Mouse (Mus musculus): ENCODE data around the gene Cdc25a. TPM values are rescaled to one million over a fixed set of nuclear protein-coding genes. Genes with fewer than 3 reads are reported as not detected.

The Cdc25a gene
- total RNA-seq, 2 experiments from 2014 or later = 5.6 to 6.6 TPM

DNA sequence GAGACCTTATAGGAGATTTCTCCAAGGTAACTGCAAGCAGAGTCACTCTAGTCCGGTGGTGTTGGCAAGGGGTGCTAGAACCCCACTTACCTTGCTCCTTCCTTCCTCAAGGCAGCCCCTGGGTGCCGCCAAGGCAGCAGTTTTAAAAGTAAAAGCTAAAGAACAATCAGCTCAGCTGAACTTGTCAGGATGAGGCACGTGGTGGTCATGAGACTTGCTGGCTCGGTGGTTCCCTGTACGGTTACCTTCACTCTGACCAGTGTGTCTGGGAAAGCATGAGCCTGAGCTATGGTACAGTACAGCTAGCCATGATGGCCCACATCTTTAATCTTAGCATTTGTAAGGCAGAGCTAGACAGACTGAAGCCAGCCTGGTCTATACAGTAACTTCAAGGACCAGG is 11.9 kb downstream of the Cdc25a start:
- intact Hi-C loops (cut with DNase I) = no loop called here
- DNase-seq (ENCODE audit: extremely low spot score in 1 of 2, low spot score in 2 of 2) = no peak

DNA sequence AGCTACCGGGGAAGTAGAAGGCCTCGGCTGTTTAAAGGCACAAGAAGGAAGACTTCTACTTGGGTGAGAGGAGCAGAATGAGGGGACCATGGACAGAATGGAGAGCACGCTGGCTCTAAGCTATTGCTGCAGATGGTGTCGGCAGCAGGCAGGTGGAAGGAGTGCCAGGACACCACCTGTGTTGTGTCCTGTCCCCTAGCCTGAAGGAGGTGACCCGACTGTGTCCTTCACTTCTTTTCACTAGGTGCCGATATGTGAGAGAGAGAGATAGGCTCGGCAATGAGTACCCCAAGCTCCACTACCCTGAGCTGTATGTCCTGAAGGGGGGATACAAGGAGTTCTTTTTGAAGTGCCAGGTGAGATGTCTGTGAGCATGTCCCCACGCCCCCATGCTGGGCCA is 16.1 kb downstream of the Cdc25a start:
- DNase-seq (ENCODE audit: extremely low spot score in 1 of 2, low spot score in 2 of 2) = no peak
- intact Hi-C loops (cut with DNase I) = loop anchor here (5.0 kb wide), 3 partner anchors 41 to 181 kb away; partner anchors contain the start of gene Map4

DNA sequence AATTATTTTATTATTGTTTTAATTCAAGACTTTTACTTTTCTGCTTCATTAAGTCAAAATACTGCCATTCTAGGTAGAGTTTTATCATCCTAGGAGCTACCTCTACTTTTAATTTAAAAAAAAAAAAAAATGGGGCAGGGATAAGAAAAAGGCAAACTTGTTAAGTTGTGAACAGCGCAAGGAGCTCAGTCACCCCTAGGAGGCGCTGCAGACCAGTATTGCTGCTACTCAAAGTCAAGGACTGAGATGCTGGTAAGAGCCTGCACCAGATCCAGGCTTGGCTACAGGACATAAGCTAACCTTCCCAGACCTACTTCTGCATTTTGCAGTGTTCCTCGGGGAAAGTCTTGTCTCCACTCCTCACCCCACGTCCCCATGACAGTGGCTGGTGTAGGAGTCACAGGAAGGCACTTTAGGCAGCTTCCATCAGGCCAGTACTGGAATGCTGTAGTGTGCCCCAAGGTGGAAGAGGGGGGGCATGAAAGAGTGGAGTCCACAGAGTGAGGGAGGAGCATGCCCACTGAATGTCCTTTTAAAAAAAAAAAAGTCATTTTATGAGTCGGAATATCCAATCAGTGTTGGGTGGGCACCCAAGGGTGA is 17.4 kb downstream of the Cdc25a start:
- peak; percentile 61 to 85 for DNase-seq (ENCODE audit: extremely low spot score in 1 of 2, low spot score in 2 of 2)
- intact Hi-C loops (cut with DNase I) = loop anchor here (5.0 kb wide), 3 partner anchors 40 to 180 kb away; partner anchors contain the start of gene Map4

- intact Hi-C loops (cut with DNase I) = loop anchor here (5.0 kb wide), 3 partner anchors 38 to 178 kb away; partner anchors contain the start of gene Map4
Measured at GRCm38 (mm10) chr9:109894413-109895090, 19.2 kb downstream of the Cdc25a start.

DNA sequence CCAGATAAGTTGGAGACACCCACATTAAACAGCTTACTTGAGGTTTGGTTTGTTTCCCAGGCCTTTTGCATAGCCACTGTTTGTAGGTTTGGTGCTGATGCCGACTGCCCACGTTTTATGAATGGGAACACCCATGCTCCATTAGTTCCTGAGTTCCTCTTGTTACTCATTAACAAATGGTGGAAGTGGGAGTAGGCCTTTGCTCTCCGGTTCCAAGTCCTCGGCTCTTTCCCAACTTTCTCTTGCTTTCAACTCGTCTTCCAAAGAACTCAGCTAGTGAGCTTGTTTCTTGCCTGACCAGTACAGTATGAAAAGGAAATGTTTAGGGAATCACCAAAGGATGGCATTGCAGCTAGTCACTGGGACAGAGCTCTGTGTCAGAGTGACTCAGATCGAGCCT is 20.2 kb downstream of the Cdc25a start:
- DNase-seq (ENCODE audit: extremely low spot score in 1 of 2, low spot score in 2 of 2) = no peak
- intact Hi-C loops (cut with DNase I) = no loop called here

More at GRCm38 (mm10) chr9:109894413-109895090, 19.2 kb downstream of the Cdc25a start:
- peak; percentile 74 to 85 for DNase-seq (ENCODE audit: extremely low spot score in 1 of 2, low spot score in 2 of 2)

- intact Hi-C loops (cut with DNase I) = no loop called here
- DNase-seq (ENCODE audit: extremely low spot score in 1 of 2, low spot score in 2 of 2) = no peak
Measured at GRCm38 (mm10) chr9:109896253-109897150, 21.1 kb downstream of the Cdc25a start.

DNA sequence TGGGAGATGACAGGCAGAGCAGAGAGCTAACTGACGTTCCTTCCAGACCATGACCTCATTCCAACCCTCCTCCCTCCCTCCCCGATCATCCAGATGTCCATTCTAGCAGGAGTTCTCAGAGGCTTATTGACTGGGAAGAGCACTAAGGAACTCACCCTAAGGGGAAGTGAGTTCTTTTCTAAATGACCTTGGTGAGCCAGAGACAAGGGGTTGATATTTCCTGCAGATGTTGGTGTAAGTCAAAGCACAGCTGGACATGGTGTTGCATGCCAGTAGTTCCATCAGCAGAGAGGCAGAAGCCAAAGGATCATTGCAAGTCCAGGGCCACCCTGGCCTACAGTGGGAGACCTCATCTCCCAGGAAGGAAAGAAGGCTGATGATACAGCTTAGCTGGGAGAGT is 22.6 kb downstream of the Cdc25a start:
- intact Hi-C loops (cut with DNase I) = no loop called here
- no peak for DNase-seq (ENCODE audit: extremely low spot score in 1 of 2, low spot score in 2 of 2)

DNA sequence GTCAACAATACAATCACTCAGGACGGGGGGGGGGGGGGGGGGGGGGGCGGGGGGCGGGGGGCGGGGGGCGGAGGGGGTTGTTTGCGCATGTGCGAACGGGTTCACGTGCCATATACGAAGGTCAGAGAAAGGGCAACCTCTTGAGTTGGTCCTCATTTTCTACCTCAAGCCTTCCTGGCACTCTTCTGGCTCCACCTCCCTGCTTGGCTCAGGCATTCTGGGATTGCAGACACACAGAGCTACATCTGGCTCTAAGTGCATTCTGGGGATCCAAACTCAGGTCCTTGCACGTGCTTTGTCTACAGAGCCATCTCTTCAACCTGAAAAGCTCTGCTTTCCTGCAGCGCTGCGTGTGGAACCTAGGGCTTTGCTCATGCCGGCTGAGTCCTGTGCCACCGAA is 24.0 kb downstream of the Cdc25a start:
- DNase-seq (ENCODE audit: extremely low spot score in 1 of 2, low spot score in 2 of 2) = no peak
- intact Hi-C loops (cut with DNase I) = no loop called here

GRCm38 (mm10) chr9:109899774-109900173 is 24.4 kb downstream of the Cdc25a start:
- DNase-seq (ENCODE audit: extremely low spot score in 1 of 2, low spot score in 2 of 2) = no peak
- intact Hi-C loops (cut with DNase I) = no loop called here

DNA sequence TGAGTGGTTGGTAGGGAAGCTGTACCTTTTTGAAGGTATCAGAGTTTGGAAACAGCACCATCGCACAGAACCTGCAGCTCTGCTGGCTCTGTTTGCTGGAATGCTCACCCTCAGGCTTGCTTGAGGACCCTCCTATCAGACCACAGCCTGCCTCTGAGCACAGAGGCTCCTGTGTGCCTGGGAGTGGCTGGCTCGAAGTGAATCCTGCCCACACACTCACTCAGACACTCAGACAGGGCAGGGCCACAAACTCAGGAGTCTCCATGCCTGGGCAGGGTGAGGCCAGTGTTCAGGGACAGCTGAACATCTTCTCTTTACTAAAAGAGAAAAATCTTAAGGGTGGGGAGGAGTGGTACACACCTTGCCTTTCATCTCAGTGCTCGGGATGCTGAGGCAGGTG is 25.2 kb downstream of the Cdc25a start:
- no peak for DNase-seq (ENCODE audit: extremely low spot score in 1 of 2, low spot score in 2 of 2)
- intact Hi-C loops (cut with DNase I) = no loop called here

DNA sequence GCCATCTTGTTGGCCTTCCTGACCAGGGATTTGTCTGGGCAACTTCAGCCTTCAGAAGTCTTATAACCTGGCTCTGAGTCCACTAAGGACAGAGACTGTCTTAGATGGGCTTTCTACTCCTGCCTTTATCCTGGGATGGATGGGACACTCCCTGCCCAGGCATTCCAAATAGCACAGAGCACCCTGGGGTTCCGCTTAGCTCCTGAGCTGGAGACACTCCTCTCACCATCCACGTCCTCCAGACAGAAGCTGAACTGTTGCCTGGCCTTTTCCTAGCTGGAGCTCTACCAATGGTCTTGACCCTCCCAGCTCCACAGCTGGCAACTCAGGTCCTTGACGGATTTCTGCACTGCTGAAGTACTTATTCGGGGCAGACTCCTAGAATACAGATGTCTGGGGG is 26.9 kb downstream of the Cdc25a start:
- no peak for DNase-seq (ENCODE audit: extremely low spot score in 1 of 2, low spot score in 2 of 2)
- intact Hi-C loops (cut with DNase I) = no loop called here

DNA sequence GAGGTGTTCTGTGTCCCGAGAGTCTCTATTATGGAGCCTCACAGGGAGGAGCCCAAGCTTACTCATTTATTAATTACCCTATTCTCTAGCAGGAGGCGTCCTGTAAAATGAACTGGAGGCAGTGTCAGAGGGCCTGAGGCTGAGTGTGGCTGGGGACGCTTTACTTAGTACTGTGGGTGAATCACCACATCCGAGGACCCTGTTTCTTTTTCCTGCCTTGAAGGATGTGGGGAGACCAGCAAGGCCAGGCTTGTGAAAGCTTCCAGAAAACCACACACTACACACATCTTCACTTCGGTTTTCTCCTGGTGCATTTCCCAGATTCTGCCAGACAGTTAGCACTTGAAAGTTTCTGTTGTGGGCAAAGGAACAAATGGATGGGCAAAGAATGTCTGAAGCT is 27.4 kb downstream of the Cdc25a start:
- intact Hi-C loops (cut with DNase I) = no loop called here

DNA sequence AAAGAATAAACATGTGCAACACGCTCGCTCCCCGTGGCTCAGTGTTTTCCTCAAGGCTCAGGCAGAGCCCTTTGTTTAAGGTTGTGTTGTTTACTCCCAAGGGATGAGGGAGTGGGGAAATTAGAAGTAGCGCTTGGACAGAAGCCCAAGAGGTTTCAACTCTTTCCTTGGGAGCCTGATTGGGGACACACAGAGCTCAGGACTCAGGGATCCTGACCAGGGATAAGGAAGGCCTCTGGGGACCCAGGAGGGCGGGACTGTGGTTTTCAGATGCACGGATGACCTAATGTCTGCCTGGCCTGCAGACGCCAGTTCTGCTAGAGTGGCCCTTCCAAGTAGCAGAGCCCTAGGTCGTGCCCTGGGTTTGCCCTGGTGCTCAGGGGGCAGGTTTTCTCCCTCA is 31.9 kb downstream of the Cdc25a start:
- intact Hi-C loops (cut with DNase I) = no loop called here
- DNase-seq (ENCODE audit: extremely low spot score in 1 of 2, low spot score in 2 of 2) = peak in 1 of 2 experiments; percentile 82

More for the DNA sequence above, 27.4 kb downstream of the Cdc25a start:
- DNase-seq (ENCODE audit: extremely low spot score in 1 of 2, low spot score in 2 of 2) = no peak

DNA sequence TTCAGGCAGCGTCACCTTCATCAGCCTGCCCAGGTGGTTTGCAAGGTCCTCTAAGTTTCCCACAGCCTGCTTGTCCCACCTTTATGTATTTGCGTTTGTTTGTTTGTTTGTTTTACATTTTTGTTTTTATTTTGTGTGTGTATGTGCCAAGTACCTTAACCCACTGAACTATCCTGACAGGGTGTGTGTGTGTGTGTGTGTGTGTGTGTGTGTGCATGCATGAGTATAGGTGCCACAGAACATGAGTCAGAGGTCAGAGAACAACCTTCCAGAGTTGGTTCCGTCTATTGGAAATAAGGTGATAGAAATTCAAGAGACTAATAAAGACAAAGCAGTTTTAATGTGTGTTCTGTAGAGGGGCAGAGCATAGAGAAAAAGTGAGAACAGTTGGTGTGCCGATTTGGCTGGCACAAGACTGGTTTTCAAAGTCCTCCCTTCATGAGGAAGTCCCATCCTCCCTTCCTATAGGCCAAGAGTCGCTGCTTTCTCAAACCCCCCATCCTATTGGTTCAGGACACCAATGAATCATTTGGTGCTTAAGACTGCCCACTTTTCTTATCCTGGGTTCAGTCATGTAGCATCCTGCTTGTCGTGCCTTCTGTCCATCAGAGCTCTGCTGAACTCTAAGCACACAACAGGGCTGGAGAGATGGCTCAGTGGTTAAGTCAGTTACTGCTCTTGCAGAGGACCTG is 32.5 kb downstream of the Cdc25a start:
- DNase-seq (ENCODE audit: extremely low spot score in 1 of 2, low spot score in 2 of 2) = no peak
- intact Hi-C loops (cut with DNase I) = no loop called here

GRCm38 (mm10) chr9:109909102-109909501 is 33.7 kb downstream of the Cdc25a start:
- DNase-seq (ENCODE audit: extremely low spot score in 1 of 2, low spot score in 2 of 2) = no peak
- intact Hi-C loops (cut with DNase I) = no loop called here

GRCm38 (mm10) chr9:109909926-109910325 is 34.5 kb downstream of the Cdc25a start:
- intact Hi-C loops (cut with DNase I) = no loop called here
- no peak for DNase-seq (ENCODE audit: extremely low spot score in 1 of 2, low spot score in 2 of 2)

DNA sequence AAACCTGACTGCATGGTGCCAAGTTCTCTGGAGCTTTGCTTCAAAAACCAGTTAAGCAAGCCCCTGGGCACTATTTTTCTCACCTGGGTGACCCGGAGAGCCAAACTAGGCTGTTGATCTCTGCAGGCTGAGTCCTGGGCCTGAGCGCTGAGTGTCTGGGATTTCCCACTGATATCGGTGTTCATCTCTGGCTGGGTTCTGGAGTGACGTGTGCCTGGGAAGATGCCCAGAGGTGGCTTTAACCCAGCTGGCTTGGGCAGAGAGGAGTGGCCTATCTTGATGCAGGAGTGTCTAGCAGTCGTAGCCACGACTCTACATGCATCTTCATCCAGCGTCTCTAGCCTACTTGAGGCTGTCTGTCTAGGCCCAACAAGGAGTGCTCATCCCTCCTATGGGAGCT is 36.4 kb downstream of the Cdc25a start:
- no peak for DNase-seq (ENCODE audit: extremely low spot score in 1 of 2, low spot score in 2 of 2)
- intact Hi-C loops (cut with DNase I) = no loop called here

DNA sequence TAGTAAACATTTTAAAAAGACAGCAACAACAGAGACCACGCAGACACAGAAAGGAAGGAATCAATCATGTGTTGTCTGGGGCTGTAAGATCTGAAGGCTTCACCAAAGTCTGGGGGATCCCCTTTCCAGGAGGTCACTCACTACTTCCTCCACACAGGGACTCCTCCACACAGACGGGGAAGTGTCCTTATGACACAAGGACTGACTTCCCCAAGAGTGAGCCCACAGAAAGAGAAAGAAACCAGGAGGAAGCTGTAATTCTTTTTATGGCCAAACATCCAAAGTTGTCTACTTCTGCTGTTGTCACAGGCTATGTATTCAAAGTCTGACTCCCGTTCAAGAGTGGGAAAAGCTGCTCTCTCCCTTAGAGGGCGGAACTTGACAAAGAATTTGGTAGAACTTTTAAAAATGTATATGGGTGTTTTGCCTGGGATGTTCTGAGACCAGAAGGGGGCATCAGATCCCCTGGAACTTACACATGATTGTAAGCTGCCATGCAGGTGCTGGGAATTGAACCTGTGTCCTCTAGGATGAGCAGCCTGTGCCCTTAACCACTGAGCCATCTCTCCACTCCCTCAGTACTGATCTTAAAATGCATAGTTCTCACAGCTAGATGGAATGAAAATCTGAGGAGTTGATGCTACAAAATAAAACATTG is 39.0 kb downstream of the Cdc25a start:
- intact Hi-C loops (cut with DNase I) = no loop called here
- DNase-seq (ENCODE audit: extremely low spot score in 1 of 2, low spot score in 2 of 2) = no peak

DNA sequence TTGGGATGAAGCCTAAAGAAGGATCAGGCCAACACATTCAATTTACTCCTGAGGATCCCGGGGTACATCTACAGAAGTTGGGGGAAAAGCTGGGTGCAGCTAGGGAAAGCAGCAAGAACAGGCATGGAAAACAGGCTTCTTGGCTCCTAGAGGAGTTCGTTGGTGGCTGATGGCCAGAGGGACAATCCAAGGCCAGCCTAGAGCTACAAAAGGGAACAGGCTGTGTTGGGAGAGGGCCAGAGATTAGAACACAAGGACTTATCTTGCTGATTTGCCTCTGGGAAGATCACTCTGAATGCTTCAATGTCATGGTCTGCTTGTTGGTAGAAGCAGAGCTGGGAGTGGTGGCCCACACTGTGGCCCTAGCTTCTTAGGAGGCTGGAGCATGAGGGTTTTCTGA is 42.6 kb downstream of the Cdc25a start:
- no peak for DNase-seq (ENCODE audit: extremely low spot score in 1 of 2, low spot score in 2 of 2)
- intact Hi-C loops (cut with DNase I) = no loop called here

Data from left cerebral cortex, postnatal 10 days (tissue).